ENCODE assay signal across 21 mouse cellular contexts in the genomic region with DNA sequence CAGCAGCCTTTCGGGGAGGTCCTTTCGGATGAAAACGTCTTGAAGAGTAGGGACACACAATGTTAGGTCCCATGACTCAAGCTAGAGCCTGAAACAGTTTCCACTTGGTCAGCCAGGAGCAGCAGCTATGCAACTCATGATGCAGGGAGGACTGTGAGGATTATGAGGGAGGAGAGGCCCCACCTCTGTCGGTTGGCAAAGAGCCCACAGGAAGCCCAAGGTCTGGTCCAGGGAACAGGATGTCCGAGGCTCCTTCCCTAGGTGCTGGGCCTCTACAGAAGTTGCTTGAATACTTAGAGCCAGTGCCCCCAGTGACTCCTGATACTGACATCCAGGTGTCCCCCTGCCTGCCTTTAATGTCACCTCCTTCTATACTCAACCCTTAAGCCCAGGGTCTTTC. TPM values are rescaled to one million over a fixed set of nuclear protein-coding genes. Genes with fewer than 3 reads are reported as not detected.
DNase-seq lines count a peak whose midpoint lies in the region; ATAC-seq and TF ChIP-seq lines count a peak whose summit lies in the region.
"Had no signal": no experiment of that assay in that cellular context is flagged by ENCODE, and none has a peak within 500 bp of the region (broad histone marks: within the 10 kb centered on the region; RNA-seq: fewer than 3 reads in every experiment).

No protein-coding gene starts in this region.

- no peaks in the 10 kb centered on the region for H3K9me3 ChIP-seq in heart, embryonic 11.5 days (replicated peaks; ENCODE audit: control insufficient read depth, low read length)
- H3K9me3 ChIP-seq in kidney, embryonic 16.5 days (ENCODE audit: low read length) = no peaks in the 10 kb centered on the region
- H3K9me3 ChIP-seq in lung, postnatal 0 days (ENCODE audit: low read length) = no peaks in the 10 kb centered on the region
- H3K9me3 ChIP-seq: embryonic facial prominence, embryonic 15.5 days; forebrain, embryonic 10.5 days; heart, embryonic 13.5 days; hindbrain, embryonic 15.5 days had no signal

- H3K9ac ChIP-seq in heart, embryonic 11.5 days (ENCODE audit: low read depth, low read length) = no peak overlapping the region
- H3K9ac ChIP-seq in kidney, embryonic 16.5 days (replicated peaks; ENCODE audit: low read length) = no peak overlapping the region
- H3K9ac ChIP-seq in lung, postnatal 0 days (replicated peaks; ENCODE audit: low read depth) = no peak overlapping the region
- H3K9ac ChIP-seq: embryonic facial prominence, embryonic 15.5 days; heart, embryonic 13.5 days; hindbrain, embryonic 15.5 days had no signal

- DNase-seq in heart, adult 18-20 months = peak; percentile 51 to 71
- peak; percentile 39 for DNase-seq in kidney, adult 11 months
- peak; percentile 41 for DNase-seq in lung, postnatal 14 days
- DNase-seq in lung, postnatal 0 days (ENCODE audit: low spot score) = no peak
- DNase-seq in Patski (ENCODE audit: low read depth, low spot score) = no peak
- DNase-seq in frontal cortex, postnatal 36 days (ENCODE audit: low spot score in 2 of 2) = no peak
- DNase-seq: adrenal gland, adult 8-10 months; cerebellum, adult 11 months; cerebellum, adult 8-10 months; cerebellum, postnatal 14 days; embryo, embryonic 11 days; gastrocnemius, postnatal 10 days had no signal

- H3K36me3 ChIP-seq in heart, embryonic 11.5 days (ENCODE audit: control insufficient read depth, insufficient read depth, low read length) = no peaks in the 10 kb centered on the region; the same call in 1 of the 2 replicates
- peaks cover 21% of the 10 kb centered on the region; the same call in 1 of the 2 replicates for H3K36me3 ChIP-seq in kidney, embryonic 16.5 days (ENCODE audit: insufficient read depth, low read length)
- peaks cover 10% of the 10 kb centered on the region; the same call in 1 of the 2 replicates for H3K36me3 ChIP-seq in lung, postnatal 0 days (ENCODE audit: insufficient read depth, low read length)
- H3K36me3 ChIP-seq: hindbrain, embryonic 15.5 days had no signal

- TF ChIP-seq EP300 in lung, postnatal 0 days (IDR thresholded peaks at IDR 0.05) = no peak

- in situ Hi-C loops in Patski (cut with MboI; ENCODE audit: low pct_unique_long_range_greater_than_20kb) = no loop called here

- TF ChIP-seq CTCF in lung, postnatal 0 days (IDR thresholded peaks at IDR 0.05) = no peak
- TF ChIP-seq CTCF in Patski (IDR thresholded peaks at IDR 0.05) = no peak

- no peak overlapping the region for H3K4me3 ChIP-seq in heart, embryonic 11.5 days (ENCODE audit: low read depth, low read length)
- H3K4me3 ChIP-seq in kidney, embryonic 16.5 days (ENCODE audit: low read length) = no peak overlapping the region
- no peak overlapping the region for H3K4me3 ChIP-seq in lung, postnatal 0 days (ENCODE audit: low read depth, low read length)
- H3K4me3 ChIP-seq: embryonic facial prominence, embryonic 15.5 days; erythroblast, embryonic 14.5 days; forebrain, embryonic 10.5 days; heart, embryonic 13.5 days; hindbrain, embryonic 15.5 days had no signal

- no peaks in the 10 kb centered on the region for H3K27me3 ChIP-seq in heart, embryonic 11.5 days (ENCODE audit: control insufficient read depth, insufficient read depth, low read length)
- H3K27me3 ChIP-seq in kidney, embryonic 16.5 days (ENCODE audit: insufficient read depth, low read length) = no peaks in the 10 kb centered on the region
- H3K27me3 ChIP-seq in lung, postnatal 0 days (replicated peaks; ENCODE audit: insufficient read depth, low read length) = no peaks in the 10 kb centered on the region
- no peaks in the 10 kb centered on the region for H3K27me3 ChIP-seq in Patski
- H3K27me3 ChIP-seq: embryonic facial prominence, embryonic 15.5 days; heart, embryonic 13.5 days; hindbrain, embryonic 15.5 days had no signal

- H3K27ac ChIP-seq in heart, embryonic 11.5 days (ENCODE audit: low read depth, low read length) = no peak overlapping the region
- H3K27ac ChIP-seq in kidney, embryonic 16.5 days (ENCODE audit: low read length) = no peak overlapping the region
- H3K27ac ChIP-seq in lung, postnatal 0 days (ENCODE audit: low read length) = no peak overlapping the region
- H3K27ac ChIP-seq: embryonic facial prominence, embryonic 15.5 days; forebrain, embryonic 10.5 days; heart, embryonic 13.5 days; hindbrain, embryonic 15.5 days had no signal

- ATAC-seq in heart, embryonic 11.5 days (replicated peaks; ENCODE audit: insufficient number of reproducible peaks, low FRiP score, low TSS enrichment) = no peak
- ATAC-seq in kidney, embryonic 16.5 days (ENCODE audit: low FRiP score, low TSS enrichment) = no peak
- ATAC-seq in lung, postnatal 0 days = no peak
- peak; percentile 50 for ATAC-seq in Patski
- ATAC-seq: forebrain, embryonic 14.5 days; intestine, embryonic 16.5 days had no signal

- H3K4me1 ChIP-seq in heart, embryonic 11.5 days (ENCODE audit: control insufficient read depth, insufficient read depth, low read length) = peaks cover 31% of the 10 kb centered on the region
- H3K4me1 ChIP-seq in kidney, embryonic 16.5 days (ENCODE audit: insufficient read depth, low read length) = peaks cover 21% of the 10 kb centered on the region
- peaks cover 24% of the 10 kb centered on the region for H3K4me1 ChIP-seq in lung, postnatal 0 days (ENCODE audit: insufficient read depth, low read depth, low read length)
- H3K4me1 ChIP-seq: forebrain, embryonic 10.5 days had no signal

- WGBS in heart, embryonic 11.5 days (ENCODE audit: insufficient replicate concordance) = 87% methylated on average over 5 of the region's 5 CpGs
- WGBS in kidney, embryonic 16.5 days = 75% methylated on average over 5 of the region's 5 CpGs
- 79% methylated on average over 5 of the region's 5 CpGs for WGBS in lung, postnatal 0 days

- CTCF ChIA-PET in Patski (lab: Charles Lee) = no interaction called here

- H3K4me2 ChIP-seq in heart, embryonic 11.5 days = no peak overlapping the region
- H3K4me2 ChIP-seq in kidney, embryonic 16.5 days (replicated peaks; ENCODE audit: low read depth, low read length) = no peak overlapping the region
- no peak overlapping the region for H3K4me2 ChIP-seq in lung, postnatal 0 days (replicated peaks; ENCODE audit: low read depth, low read length)
- H3K4me2 ChIP-seq: embryonic facial prominence, embryonic 15.5 days; heart, embryonic 13.5 days; hindbrain, embryonic 15.5 days had no signal

- POLR2A ChIA-PET in Patski (lab: Charles Lee) = no interaction called here

RNA-seq across cellular contexts. Expression of a gene that starts 28.6 kb away (rescaled TPM):
- 10 to 100 TPM; 28.3 to 29.5 TPM for total RNA-seq in heart, adult 18-20 months (2021)
- polyA plus RNA-seq in heart, embryonic 11.5 days (2014; fragmentation: Nextera tagmentation; extraction: Ambion mirVana) = 8.8 and 10.2 TPM in 2 replicates
- 8.7 and 9.1 TPM in 2 replicates for polyA plus RNA-seq in kidney, embryonic 16.5 days (2015; fragmentation: Nextera tagmentation; extraction: Ambion mirVana)
- 17.7 and 19.3 TPM in 2 replicates for polyA plus RNA-seq in lung, postnatal 0 days (2015; fragmentation: Nextera tagmentation; extraction: Ambion mirVana)
- polyA plus RNA-seq in Patski (2021) = 31.6 TPM

Comparison
In these comparisons a context has a peak if more than half of its experiments do, and no peak if none do; other contexts are left out.
1. DNase-seq: peak in heart, adult 18-20 months (2 of 2), kidney, adult 11 months (single experiment) and lung, postnatal 14 days (single experiment); none in lung, postnatal 0 days (single experiment), Patski (single experiment) and frontal cortex, postnatal 36 days (0 of 2).